Mouse (Mus musculus) megakaryocyte, adult 5-6 weeks (primary cell): ENCODE data around the gene Sh3d19. TPM values are rescaled to one million over a fixed set of nuclear protein-coding genes. Genes with fewer than 3 reads are reported as not detected.

Experiments
- ATAC-seq: 2 replicates; pipeline ENCODE4 v1.8.0; 2016; ENCODE audit warnings: mild to moderate bottlenecking, inconsistent platforms; ENCODE audit not compliant: poor library complexity, severe bottlenecking
- total RNA-seq, 2 experiments: library from RNA; stranded (forward) in 1 of 2; stranded (reverse) in 1 of 2; fragments of 153-499, 151-499 nt in 1 of 2; fragments of 221-1000, 200-1000 nt in 1 of 2; gene quantifications; 2 replicates each; pipeline versions ENCODE4 v1.2.3 to v1.2.4; 2015 to 2017

Gene Sh3d19
- total RNA-seq, 2 experiments from 2014 or later = 0.80 to 1.1 TPM

DNA sequence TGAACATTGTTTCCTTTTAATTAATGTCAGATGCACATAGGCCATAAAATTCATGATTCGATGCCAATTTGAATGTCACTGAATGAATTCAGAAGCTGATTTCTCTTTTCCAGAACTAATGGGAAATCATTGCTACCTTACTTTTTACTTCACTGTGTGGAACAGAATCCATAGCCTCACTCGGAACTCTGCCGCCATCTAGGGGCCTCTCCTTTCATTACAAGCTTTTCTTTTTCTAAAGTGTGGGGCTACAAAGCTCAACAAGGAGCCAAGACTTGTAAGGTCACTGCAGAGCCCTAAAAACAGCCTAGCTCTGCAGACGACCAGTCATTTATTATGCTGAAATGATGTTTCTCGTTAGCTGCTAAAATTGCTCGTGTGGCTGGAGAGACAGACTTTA lies 158.8 kb downstream of the Sh3d19 start:
- peak; percentile 88 for ATAC-seq

DNA sequence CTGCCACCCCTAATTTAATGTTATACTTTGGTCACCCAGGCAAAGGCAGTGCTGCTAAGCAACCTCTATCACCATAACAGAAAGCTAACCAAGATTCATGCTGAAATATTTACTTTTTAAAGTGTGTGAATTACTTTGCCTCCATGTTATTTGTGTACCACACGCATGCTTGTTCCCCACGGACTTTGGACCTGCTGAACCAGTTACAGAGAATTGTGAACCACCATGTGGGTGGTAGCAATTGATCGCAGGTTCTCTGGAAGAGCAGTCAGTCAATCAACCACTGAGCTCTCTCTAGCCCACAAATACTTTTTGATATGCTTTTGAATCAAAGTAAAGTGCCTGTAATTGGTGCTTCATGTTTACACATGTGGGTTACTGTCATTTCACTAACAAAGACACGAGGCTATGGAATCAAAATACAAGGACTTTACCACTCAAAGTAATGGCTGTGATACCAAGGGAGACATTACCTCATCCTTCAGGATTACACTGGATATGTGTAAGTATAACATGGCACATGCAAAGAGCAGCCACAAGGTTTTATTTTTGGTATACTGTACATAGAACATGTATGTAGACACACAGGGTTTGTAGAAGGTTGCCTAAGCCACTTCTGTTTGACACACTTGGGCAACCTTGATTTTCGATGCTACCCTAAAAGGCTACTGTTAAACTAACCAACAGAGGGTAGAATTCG lies 164.2 kb downstream of the Sh3d19 start:
- ATAC-seq = no peak

DNA sequence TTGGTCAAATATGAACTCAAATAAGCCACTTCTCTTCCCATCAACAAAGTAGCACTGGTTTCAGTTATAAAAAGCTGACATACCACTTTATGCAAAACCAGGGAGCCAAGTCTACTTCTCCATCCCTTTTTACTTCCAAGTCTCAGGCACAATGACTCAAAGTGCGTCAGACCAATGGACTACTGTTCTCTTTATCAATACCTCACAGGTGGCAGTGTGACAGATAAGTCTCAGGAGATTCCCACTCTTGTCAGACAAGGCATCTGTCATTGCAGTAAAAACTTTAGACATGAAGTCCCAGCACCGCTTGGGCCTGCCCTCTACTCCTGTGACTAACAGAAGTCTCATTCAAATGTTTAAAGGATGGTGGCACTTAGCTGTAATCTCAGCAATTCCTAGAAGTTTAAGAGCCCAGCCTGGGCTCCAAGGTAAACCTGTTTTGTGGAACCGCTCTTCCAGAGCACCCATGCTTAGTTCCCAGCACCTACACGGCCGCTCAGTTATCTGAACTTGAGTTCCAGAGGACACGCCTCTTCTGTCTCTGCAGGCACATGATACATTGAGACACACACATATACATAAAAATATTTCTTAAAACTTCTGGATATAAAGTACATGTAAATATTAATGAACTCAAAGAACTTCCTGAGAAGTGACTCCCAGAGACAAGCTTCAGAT lies 165.1 kb downstream of the Sh3d19 start:
- ATAC-seq = no peak

DNA sequence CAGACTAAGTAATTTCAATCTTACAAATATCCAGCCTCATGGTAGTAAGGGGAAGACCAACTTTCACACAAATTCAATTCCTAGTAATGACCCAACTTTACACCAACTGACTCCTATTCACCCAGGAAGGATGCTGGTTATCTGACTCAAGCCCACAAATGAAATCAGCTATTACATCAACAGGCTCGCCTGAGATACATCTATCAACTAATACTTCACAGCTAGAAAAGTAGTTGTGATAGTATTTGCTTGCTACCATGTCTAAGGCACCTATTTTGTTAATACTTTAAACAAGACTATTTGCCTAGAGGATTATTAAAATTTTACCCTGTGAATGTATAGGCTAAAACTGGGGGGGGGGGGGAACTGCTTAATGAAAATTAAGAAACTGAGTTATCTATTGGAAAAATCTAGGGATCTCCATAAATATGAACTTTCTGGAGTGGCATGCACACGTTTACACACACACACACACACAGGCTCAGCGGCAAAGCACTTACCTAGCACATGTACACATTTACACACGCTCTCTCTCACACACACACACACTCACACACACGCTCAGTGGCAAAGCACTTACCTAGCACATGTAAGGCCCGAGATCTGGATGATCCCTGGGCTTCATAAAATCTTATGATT lies 166.1 kb downstream of the Sh3d19 start:
- ATAC-seq = no peak

DNA sequence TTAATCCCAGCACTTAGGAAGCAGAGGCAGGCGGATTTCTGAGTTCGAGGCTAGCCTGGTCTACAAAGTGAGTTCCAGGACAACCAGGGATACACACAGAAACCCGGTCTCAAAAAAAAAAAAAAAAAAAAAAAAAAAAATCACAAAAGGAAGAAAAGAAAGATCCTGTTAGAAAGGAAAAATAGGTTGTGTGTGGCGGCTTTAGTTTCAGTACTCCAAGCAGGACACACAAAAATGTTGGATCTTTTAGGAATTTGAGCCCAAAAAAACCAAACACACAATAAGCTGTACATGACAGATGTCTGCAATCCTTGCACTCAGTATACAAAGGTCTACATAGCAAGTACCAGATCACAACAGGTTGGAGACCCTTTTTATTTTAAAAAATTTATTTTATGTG lies 168.8 kb downstream of the Sh3d19 start:
- ATAC-seq = no peak

DNA sequence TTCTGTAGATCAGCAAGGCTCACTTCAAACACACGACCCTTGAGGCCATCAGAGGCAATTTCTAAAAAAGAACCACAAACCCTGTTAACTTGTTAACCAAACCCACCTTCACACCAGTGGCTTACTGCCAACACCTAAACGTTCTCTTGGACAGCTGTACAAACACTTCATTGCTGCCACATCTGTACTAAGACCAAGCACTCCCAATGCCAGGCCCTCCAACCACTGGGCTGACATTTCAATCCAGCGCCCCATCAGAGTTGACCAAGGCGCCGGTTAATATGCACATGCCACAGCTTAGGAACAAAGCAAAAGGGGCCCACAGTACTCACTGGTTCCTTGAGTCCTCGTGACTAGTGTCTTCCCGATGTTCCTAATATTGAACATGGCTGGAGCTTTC lies 170.5 kb downstream of the Sh3d19 start:
- ATAC-seq = no peak

DNA sequence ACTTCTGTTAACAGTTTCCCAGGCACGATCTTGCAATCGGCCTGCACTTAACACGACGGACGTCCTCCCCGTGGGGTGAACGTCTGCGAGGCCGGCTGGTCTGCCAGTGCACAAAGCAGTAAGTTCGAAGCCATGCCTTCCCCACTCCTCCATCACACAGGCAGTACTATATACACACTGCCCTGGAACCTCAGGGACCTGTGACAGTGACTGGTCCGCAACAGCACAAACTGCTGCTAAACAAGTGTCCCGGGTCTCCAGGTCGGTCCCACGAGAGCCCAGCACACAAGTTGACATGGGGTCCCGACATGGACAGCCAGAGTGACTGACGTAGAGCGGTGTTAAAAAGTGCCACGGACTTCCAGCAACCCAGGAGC lies 171.0 kb downstream of the Sh3d19 start:
- 0 out of 2 replicates have a peak, but pooled peaks have one; percentile 3 for ATAC-seq

DNA sequence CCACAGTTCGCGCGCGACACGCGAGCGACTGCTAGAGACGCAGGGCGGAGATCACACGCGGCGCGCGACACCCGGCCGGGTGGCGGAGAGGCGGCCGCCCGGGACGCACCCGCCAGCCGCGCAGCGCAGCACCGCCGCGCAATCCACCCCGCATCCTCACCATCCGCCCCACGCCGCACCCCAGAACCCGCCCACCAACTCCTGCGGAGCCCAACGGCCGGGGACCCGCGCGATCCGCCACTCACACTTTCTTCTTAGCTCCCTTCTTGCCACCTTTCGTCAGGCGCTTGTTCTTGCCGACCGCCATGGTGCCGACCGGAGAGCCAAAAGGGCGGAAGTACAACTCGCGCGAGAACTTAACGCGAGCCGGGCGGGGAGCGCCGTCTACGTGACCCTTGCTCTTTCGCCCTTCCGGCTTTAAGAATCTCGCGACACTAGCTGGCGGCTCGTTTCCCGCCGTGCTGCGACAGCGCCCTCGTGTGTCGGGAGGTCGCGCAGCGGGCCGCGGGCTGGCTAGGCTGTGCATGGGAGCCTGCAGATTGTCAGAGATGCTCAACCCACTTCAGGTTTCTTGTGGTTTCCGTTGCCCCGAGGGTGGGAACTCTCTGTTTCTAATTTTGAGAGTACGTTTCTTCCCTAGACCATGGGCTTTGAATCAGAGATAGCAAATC lies 171.5 kb downstream of the Sh3d19 start, which contains the start of gene Rps3a1:
TSS of gene Rps3a1 (minus strand) at position 440 of the 671 bp plus-strand sequence.
- ATAC-seq = peak; percentile 97

DNA sequence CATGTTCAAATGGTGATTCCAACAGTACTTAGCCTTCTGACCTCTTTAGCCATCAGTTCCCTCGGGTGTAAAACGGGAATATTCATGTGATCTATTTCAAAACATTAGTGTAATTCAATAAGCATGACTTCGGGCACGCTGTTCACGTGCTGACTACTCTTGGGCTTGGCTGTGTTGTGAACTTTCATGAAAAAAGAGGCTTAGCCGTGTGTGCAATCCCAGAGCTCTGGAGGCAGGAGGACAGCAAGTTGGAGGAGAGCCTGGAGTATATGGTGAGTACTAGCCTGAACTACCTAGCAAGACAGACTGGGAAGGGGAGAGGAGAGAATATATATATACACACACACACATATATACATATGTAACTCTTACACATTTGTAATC lies 172.0 kb downstream of the Sh3d19 start:
- ATAC-seq = peak; percentile 36

DNA sequence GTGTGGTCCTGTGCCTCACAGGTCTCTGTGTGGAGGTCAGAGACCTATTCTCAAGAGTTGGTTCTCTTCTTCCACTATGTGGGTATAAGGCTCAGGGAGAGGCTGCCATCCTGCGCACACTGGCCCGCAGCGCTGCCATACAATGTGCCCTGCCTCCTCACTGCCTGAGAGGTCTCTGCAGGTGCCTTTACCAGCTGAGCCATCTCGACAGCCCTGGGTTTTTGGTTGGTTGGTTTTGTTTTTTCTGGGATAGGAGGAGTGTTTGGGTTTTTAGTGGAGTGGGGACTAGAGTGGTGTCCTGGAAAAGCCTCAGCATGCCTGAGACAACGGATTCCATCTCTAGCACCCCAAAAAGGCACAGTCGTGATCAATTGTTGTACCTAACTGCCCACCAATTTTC lies 172.4 kb downstream of the Sh3d19 start:
- no peak for ATAC-seq

DNA sequence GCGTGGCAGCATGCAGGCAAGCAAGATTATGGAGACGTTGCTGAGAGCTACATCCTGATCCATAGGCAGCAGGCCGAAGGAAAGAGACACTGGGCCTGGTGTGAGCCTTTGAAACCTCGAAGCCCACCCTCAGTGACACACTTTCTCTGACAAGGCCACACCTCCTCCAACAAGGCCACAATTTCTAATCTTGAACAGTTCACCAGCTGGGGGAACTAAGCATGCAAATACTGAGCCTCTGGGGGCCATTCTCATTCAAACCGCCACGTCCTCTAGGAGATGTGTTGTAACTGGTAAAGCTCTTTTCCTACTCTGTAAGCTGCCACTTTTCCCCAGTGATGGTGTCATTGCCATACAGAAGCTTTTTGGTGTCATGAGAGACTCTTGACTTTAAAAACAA lies 178.2 kb downstream of the Sh3d19 start:
- no peak for ATAC-seq

DNA sequence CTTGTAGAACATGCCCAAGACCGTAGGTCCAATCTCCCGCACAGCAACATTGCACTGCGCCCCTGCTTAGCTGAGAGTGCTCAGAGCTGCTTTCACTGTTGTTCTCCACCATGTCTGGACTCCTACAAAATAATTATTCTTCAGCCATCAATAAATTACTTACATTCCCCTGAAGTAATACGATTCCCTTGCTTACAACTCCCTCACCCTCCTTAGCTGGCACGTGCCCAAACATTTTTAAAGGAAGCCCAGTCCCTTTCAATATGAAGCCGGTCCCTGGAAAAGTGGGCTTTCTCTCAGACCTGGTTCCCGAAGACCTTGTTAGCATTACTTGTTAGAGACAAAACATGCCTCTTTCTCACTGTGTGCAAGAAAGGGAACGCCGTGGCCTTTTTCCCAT lies 178.6 kb downstream of the Sh3d19 start:
- no peak for ATAC-seq

DNA sequence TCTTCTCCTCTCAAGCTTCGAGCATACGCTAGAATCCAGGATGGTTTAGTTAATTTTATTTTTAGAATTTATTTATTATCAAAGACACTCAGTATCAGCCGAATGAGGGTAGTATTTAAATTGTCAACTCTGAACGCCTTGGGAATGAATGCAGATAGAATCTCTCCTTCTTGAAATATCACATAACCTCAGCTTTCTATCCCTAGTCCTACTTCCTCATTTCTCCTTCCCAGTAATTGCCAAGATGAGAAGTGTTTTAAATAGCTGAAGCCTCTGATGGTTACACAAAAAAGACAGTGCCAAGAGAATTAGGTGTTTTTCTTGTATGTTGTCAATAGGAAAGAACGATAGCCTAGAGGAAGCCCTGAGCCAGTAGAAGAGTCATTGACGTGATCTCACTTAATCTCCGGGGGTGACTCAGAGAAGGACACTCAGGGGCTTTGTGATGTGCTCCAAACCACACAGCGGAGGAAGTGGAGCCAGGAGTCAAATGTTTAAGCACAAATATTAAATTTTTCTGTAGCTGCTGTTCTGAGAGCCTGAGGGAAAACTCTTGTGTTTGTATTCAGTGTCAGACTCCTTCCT lies 198.0 kb downstream of the Sh3d19 start:
- peak; percentile 69 for ATAC-seq

DNA sequence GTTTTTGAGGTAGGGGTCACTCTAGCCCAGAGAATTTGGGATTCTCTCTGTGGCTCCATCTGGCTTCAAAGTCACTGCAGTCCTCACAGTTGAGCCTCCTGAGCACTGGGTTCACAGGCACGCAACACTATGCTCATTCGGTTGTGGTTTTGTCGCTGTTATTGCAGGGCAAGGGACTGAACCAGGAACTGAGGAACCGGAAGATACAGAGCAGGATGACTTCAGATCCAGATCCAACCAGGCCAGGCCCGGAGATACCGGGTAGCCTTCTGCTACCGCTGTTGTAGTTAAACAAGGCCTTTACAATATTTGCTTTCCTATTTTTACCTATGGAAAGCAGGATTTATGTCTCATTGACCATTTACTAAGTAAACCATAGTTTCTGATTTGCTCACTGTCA lies 208.8 kb downstream of the Sh3d19 start:
- ATAC-seq = peak; percentile 54

Other genes starting within 250 kb of the Sh3d19 start
- not detected in 2 replicates for gene Fam160a1, start 153.8 kb upstream of the Sh3d19 start, total RNA-seq (2015)
- not detected in 2 replicates for gene Fam160a1, start 153.8 kb upstream of the Sh3d19 start, total RNA-seq (2017)
- not detected in 2 replicates for gene Glt28d2, start 83.6 kb upstream of the Sh3d19 start, total RNA-seq (2015)
- not detected in 2 replicates for gene Glt28d2, start 83.6 kb upstream of the Sh3d19 start, total RNA-seq (2017)
- gene Gm37240, start 83.6 kb upstream of the Sh3d19 start, total RNA-seq (2015) = 0.07 TPM in 1 of 2 replicates, not detected in the other
- gene Gm37240, start 83.6 kb upstream of the Sh3d19 start, total RNA-seq (2017) = 0.04 and 0.15 TPM in 2 replicates
- gene Prss48, start 31.4 kb downstream of the Sh3d19 start, total RNA-seq (2015) = not detected in 2 replicates
- not detected in 2 replicates for gene Prss48, start 31.4 kb downstream of the Sh3d19 start, total RNA-seq (2017)
- gene Rps3a1, start 171.6 kb downstream of the Sh3d19 start, total RNA-seq (2015) = 2,058 and 2,275 TPM in 2 replicates
- 3,397 and 3,773 TPM in 2 replicates for gene Rps3a1, start 171.6 kb downstream of the Sh3d19 start, total RNA-seq (2017)